Mouse (Mus musculus): ENCODE measurements around the gene Tnfrsf18. TPM values are rescaled to one million over a fixed set of nuclear protein-coding genes. Genes with fewer than 3 reads are reported as not detected.

The Tnfrsf18 gene
- total RNA-seq, 2 experiments from 2014 or later = not detected

DNA sequence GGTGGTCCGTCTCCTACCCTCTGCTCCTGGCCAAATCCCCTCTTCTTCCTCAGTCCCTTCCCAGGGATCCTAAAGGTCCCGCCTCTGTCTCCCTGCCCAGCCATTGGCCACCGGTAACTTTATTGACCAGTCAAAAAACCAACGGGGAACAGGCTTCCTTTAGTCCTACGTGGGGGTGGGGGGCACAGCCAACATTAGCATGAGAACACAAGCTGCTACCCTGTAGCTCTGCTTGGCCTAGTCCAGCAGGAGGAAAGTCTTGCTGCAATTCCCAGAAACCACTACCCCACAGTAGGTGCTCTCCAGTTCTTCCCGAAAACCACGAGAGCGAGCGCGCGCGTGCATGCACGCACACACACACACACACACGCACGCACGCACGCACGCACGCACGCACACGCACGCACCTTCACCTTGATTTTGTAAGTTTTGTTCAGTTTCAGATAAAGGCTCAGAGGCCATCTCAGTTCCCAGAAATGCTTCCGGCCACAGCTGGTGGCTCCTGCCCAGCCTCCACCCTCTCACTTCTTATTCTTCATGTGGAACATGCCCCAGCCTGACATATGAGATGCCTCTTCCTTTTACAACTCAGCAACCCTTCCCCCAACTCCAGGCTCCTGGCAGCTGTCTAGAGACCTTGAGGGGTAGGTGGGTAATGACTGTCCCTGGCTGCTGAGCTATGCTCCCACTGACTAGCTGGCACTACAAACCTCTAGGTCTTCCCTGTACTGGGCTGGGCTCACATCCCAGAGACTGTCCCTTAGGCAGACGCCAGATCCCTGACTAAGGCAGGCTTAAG lies 5.8 kb downstream of the Tnfrsf18 start:
- DNase-seq (ENCODE audit: extremely low spot score in 1 of 2, low spot score in 1 of 2) = peak; percentile 51 to 60

DNA sequence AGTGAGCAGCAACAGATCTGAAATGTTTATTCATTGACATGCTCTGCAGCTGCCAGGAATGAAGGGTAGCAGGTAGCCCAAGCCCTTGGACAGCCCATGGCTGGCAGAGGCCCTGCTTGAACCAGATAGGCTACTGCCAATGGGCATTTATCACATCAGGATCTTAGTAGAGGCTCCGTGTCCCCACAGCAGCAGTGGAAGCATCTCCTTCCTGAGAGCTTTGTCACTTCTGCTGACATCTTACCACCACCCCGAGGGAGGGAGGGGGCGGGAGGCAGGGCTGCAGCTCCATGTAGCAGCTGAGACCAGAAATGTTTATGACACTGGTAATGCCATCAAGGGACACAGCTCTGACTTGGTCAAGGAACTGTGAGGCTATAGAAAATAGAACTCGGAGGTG lies 6.9 kb downstream of the Tnfrsf18 start:
- no peak for DNase-seq (ENCODE audit: extremely low spot score in 1 of 2, low spot score in 1 of 2)

DNA sequence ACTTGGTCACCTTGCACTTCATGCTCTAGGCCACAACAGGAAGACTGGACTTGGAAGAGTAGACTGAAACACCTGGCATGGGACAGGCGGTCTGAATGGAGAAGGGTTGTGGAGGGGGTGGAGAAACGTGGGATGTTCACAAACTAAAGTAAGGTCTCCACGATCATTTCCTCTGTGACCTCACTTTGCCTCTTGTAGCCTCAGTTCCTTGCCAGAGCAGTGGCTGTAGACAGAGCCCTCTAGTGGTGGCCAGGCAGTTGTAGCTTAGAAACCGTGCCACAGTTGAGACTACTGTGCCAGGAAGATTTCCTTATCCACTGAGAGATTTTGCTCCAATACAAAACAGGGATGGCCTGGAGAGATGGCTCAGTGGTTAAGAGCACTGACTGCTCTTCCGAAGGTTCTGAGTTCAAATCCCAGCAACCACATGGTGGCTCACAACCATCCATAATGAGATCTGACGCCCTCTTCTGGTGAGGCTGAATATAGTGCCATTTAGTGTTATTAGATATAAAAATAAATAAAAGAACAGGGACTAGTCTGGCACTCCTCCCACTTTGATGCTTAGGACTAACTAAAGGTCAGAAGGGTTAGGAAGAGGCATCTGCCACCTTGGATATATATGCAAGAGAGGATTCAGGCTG lies 7.6 kb downstream of the Tnfrsf18 start:
- no peak for DNase-seq (ENCODE audit: extremely low spot score in 1 of 2, low spot score in 1 of 2)

DNA sequence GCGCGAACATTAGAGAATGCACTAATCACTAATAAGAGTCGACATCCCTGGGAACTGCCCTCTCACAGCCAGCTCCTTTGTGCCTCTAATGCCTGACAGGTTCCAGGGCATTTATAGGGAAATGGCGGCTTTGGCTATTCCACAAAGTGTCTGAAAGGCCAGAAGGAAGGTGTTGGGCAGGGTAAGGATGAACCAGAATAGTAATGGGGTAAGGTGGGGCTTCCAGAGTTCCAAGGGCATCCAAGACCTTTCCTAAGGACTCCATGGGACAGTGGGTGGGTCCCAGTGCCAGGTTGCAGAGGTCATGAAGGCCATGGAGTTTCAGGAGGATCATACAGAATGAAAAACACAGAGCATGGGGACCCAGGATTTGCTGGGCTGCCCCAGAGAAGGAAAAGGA lies 8.3 kb downstream of the Tnfrsf18 start:
- no peak for DNase-seq (ENCODE audit: extremely low spot score in 1 of 2, low spot score in 1 of 2)

DNA sequence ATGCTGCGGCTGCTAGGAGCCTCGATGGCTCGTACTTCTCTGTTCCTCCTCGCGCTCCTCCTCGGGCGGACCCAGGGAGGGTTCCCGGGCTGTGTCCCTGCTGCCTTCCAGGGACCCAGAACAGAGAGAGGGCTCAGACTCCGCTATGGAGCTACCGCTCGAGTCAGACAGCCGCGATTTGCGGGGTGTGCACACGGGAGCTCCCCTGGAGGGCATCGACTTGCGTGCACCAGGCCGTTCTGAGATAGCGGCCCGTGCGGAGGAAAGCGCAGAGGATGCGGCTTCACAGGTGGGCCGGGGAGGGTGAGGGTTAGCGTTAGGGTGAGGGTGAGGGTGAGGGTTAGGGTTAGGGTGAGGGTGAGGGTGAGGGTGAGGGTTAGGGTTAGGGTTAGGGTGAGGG lies 8.9 kb downstream of the Tnfrsf18 start:
- no peak for DNase-seq (ENCODE audit: extremely low spot score in 1 of 2, low spot score in 1 of 2)

DNA sequence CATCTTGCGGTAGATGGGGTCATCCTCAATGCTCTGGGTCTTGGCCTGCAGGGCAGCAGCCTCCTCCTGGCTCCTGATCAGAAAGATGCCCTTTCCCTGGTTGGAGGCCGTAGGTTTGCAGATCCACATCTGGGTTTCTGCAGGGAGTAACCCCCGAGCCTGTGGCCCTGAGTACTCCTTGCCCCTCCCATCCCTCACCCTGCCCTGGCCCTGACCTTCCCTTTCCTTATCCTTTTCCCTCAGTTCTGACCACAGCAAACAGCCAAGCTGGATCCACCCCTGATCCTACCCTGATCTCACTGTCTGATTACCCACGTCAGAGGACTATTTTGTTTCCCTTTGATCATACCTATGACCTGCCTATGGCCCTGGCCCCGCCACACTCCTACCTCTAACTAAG lies 18.8 kb downstream of the Tnfrsf18 start:
- no peak for DNase-seq (ENCODE audit: extremely low spot score in 1 of 2, low spot score in 1 of 2)

DNA sequence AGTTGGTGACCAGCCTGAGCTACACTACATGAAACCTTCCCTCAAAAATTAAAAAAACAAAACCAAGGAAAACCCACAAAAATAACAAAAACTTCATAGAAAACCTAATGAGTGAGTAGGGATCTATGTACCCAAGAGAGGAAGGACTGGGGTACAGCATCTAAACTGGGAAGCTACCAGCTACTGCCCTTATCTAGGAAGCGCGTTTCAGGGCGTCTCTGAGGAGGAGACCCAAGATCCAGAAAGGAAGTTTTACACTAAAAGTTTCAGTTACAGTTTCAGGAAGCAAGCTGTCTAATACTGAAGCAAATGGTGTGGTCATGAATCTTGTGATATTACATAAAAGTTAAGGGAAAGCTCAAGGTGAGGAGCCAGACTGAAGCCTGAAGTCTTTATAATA lies 23.8 kb downstream of the Tnfrsf18 start:
- DNase-seq (ENCODE audit: extremely low spot score in 1 of 2, low spot score in 1 of 2) = no peak

DNA sequence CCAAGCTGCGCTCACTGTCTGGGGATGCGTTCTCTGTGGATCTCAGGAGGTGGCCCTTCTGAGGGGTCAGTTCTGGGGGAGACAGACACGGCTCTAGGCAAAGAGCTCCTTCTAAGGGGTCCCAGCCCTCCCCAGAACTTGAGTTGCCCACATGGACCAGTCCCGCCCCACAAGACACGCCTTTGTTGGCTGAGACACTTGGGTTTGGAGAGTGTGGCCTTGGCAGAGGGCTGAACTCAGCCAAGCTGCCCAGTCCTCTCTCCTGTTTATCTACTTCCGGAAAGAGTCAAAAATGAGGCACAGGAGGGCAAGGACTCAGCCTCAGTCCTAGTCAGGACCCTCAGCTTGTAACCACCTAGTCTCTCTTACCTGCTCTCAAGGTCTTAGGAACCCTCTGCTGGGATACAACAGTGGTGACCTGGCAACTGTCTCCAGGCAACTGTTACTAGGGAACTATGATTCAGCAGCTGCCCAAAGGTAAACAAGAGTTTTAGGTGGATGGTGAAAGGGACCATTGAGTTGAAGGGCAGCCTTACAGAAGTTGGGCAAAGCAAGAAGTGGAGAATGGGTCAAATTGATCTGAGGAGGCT lies 24.5 kb downstream of the Tnfrsf18 start:
- DNase-seq (ENCODE audit: extremely low spot score in 1 of 2, low spot score in 1 of 2) = no peak

DNA sequence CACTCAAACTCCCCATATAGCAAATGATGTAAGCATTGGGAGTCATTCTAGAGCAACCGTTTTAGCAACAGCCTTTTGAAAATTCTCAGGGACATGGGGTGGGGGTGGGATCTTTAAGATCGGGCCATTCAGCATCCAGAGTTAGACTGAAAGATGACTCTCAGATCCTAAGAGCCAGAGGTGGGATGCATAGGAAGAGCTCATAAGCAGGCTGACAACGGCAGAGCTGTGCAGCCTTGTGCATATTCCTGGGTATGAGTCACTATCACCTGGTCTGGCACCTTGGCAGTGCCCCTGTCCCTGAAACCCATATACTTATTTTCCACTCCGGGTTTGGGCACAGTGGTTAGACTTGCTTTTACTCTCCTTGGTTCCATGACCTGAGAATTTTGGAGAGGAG lies 27.1 kb downstream of the Tnfrsf18 start:
- DNase-seq (ENCODE audit: extremely low spot score in 1 of 2, low spot score in 1 of 2) = no peak

DNA sequence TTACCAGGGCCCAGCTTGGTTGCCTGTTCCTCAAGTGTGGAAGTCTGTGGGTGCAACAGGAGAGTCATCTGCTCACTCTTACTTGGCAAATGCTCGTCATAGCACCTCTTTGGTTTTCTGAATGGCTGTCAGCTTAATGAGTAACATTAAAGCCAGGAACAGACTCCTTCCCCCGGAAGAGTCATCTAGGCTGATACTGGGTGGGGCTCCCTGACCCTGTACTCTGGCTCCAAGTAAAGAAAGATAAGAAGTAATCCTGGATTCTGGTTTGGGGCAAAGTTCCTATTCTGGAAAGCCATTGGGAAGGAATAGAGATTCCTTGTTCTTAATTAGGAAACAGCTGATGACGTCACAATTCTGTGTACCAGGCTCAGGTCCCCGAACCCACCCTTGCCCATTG lies 28.2 kb downstream of the Tnfrsf18 start:
- no peak for DNase-seq (ENCODE audit: extremely low spot score in 1 of 2, low spot score in 1 of 2)

DNA sequence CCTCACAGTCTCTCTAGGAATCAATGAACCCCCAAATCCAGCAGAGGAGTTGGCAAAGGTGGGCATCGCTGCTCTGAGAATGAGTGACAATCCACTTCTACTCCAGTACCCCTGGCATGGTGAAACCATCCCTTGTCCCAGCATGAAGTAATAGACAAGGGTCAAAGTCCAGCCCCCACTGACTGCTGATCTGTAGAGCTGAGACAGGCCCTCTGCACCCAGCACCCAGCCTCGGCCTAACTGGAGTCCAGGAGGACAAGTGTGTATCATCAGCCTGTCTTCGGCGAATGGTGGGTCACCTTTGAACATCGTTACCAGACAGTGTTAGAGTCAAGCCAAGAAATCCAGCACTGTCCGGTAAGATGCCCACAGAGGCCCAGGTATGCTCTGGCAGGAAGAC lies 28.6 kb downstream of the Tnfrsf18 start:
- DNase-seq (ENCODE audit: extremely low spot score in 1 of 2, low spot score in 1 of 2) = no peak

DNA sequence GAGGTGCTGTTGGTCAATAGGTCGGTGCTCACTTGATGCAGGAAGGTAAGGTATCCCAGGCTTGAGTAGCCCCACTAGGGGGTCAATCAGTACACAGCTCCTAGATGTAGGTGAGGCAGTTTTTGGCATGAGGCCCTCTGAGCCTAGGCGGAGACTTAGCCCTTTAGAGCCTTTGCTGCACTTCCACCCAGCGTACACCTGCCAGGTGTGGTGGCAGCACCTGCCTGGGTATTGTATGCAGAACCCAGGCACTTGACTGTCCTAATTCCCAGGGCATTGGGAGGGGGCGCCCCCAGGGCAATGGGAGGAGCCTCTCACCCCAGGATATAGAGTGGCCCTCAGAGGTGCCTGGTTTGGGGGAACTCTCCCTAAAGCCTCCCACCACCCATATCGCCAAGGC lies 29.2 kb downstream of the Tnfrsf18 start:
- DNase-seq (ENCODE audit: extremely low spot score in 1 of 2, low spot score in 1 of 2) = no peak

DNA sequence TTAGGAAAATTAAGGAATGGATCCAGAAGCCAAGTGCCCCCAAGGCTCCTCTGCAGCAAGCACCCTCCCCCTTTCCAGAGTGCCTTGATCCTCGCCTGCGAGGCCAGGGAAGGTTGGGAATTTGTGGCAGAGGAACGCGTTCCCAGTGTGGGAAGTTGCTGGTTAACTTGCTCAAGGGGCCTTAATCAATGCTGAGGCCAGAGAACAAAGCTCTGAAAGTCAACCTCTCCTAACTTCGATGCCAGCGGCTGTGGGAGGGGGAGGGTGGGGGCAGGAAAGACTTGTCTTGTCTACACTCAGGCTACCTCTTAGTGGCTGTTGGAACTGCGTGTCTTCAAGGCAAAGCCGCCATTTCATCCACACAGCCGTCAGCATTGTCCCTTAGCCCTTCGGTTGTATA lies 31.7 kb downstream of the Tnfrsf18 start:
- no peak for DNase-seq (ENCODE audit: extremely low spot score in 1 of 2, low spot score in 1 of 2)

DNA sequence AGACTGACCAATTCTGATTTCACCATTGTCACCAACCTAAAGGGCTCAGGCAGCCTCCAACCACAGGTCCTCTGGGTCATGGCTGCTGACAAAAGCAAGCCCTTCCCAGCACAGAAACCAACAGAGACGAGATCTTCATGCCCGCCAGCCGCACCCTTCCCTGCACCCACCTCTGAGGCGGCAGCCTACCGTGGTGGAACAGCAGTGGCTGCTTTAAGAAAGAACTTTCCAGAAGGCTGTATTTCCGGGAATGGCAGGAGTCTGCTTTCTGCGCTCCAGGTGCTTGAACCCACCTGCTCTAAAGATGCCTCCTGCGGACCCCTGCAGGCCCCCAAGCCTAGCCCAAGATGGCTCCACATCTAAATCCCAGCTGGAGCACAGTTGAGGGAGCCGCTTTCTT lies 32.9 kb downstream of the Tnfrsf18 start:
- DNase-seq (ENCODE audit: extremely low spot score in 1 of 2, low spot score in 1 of 2) = no peak

DNA sequence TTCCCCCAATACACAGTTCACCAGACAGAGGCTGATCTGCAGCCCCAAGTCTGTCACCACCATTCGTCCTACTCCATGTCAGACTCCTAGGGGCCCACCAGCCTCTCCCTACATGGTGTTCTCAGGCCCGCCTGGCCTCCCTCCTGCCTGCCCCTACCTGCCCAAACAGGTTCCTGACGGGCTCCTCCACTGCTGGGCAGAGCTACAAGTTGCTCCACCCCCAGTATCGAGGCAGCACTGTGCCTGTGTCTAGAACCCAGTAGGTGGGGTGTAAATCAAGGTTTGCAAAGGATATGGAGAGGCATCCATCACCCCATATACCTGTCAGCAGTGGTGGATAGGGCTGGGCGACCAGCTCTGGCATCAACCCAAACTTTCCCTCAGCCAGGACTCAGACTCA lies 33.3 kb downstream of the Tnfrsf18 start, which contains the start of gene Ttll10:
Gene Ttll10 (minus strand): TSS at position 154 of the 400 bp plus-strand sequence.
- no peak for DNase-seq (ENCODE audit: extremely low spot score in 1 of 2, low spot score in 1 of 2)

DNA sequence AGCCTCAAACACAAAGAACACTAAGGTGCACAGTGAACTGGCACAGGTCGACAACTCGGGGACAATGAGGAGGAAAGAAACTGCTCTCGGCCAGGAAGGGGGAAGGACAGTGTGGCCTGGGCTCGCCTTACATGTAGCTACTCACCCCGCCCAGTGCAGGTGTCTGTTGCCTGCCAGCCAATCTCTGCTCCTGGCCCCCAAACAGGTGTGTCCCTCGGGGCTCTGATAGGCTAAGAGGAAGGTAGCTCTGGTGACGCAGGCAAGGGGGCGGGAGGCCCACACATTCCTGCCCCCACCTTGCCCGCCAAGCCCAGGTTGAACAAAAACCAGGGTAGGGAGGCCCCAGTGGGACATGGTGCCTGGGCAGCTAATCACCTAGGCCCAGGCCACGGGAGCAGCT lies 33.7 kb downstream of the Tnfrsf18 start:
- no peak for DNase-seq (ENCODE audit: extremely low spot score in 1 of 2, low spot score in 1 of 2)

DNA sequence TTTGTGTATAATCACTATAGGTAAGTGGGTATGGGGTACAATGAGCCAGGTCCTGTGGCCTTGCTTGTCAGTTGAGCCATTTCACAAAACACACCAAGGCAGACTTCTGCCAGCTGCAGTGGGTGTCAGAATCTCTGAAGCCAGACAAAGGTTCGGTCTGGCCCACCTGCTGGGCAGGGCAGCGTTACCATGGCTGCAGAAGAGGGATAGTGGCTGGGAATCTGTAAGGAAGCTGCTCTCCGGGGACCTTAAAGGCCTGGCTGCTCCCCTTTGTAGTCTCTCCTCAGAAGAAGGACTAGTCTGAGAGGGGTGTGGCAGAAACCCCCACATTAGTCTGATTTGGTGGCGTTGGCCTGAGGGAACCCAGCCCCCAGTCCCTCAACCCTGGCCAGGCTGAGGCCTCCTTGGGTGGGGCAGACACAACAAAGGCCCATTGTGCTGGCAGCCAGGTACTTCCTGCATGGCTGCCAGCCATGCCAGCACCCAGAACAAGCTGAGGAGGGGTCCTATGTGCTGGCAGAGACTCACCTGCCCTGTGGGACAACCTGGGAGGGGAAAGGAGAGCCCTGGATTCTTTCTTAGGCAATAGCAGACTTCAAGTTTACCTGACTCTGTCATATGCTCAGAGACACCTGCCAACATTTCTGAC lies 38.0 kb downstream of the Tnfrsf18 start:
- no peak for DNase-seq (ENCODE audit: extremely low spot score in 1 of 2, low spot score in 1 of 2)

DNA sequence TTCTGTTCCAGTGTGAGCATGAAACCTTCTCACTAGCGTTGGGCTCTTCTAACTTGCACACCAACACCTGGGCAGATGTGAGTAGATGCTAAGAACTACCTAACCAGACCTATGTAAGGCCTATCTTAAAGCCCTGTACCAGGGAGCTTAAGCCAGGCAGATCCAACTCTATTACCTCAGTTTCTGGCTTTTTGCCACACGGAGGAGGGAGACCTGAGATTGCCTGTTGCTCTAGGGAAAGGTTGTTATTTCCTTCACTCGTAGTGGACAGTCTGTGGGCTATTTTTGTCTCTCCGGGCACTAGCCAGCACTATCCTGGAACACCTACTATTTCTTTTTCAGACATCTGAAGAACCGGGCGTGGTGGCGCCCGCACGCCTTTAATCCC lies 38.5 kb downstream of the Tnfrsf18 start:
- DNase-seq (ENCODE audit: extremely low spot score in 1 of 2, low spot score in 1 of 2) = no peak

DNA sequence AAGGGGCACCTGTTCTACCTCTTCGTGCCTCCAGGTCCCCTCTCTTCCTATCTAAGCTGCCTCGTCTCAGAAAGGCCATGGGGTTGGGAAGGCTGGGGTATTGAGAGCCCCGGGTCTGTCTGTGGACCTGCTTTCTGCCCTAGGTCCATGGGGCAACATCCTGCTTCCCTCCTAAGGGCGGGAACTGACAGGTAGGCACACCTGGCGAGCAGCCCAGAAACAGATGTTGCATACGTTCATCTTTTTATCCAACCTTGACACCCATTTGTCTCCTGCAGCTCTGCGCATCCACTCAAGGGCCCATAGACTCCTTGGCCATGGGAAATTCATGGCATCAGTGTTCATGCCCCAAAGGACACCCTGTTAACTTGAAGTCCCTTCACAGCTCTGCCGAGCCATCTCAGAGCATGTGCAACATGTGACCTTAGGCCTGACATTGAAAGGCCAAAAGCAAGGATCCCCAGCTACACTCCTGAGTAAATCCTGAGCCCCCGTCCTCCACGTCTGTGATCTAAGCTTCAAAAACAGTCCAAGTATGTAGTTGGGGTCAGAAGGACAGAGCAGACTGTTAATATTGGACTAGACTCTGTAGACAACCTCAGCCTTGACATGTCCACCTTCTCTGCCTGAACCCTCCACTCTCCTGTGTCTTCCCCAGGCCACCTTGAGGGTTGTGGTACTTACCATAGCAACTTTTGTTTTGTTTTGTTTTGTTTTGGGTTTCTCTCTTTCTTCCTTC lies 39.4 kb downstream of the Tnfrsf18 start:
- no peak for DNase-seq (ENCODE audit: extremely low spot score in 1 of 2, low spot score in 1 of 2)

DNA sequence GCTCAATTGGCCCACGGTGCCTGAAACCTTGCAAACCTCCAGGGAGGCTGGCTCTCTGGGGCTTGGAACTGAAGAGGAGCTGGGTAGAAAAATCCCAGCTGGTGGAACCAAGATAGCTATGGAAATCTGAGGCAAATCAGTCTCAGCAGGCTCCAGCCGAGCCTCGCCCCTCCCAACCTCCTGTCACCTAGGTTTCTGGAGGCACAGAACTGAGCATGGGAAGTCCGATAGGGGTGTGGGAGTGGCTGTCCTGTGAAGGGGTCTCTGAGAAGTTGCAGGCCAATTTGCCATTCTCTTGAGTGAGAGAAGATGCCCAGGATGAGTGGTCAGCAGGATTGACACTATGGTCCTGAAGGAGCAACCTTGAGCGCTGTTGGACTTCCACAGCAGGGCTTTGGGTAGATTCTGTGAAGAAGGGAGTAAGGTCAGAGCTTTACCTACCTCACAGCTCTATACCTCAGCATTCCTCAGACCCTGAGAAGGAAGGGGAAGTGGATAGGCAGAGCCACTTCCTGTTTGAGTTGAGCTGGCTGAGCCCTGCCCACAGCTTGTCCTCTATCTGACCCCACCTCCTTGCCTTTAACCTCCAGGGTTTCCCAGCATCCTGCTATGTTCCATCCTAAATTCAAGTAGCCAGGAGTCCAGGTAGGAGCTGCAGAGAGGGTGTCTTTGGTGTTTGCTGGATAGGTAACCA lies 41.4 kb downstream of the Tnfrsf18 start:
- no peak for DNase-seq (ENCODE audit: extremely low spot score in 1 of 2, low spot score in 1 of 2)

Measured in layer of hippocampus, postnatal 25 days (tissue).